Comparison of ENCODE assay signal across 22 mouse cellular contexts in the genomic region with DNA sequence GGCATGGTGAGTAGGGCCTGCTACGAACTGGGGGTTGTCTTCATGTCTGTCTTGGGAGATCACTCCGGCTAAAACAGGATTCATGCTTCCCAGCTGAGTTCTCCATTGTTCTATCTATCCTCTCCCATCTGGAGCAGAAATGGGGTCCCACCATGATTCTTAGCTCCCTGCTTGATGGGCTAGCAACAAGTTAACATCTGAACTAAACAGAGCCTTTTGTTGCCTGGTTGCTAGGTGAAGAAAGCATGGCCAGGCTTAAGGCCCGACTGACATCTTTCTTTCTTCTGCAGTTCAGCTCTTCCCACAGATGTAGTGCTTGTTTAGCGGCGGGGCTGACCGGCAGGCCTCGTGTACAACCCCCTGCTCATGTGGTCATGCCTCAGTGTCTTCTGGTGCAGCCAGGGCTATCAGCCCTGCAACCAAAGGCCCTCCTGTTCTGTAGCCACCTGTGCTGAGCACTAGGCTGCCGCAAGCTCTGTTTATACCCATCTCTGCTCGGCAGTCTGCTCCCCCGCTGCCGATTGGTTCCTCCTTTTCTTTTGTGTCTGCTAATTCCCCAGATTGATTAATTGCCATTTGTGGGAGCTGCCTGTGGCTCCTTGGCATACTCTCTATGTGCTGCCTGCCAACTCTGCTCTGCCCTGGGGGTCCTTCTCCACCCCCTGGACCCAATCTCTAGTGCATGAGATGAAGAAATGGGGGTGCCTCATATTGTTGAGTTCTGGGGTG. TPM values are rescaled to one million over a fixed set of nuclear protein-coding genes. Genes with fewer than 3 reads are reported as not detected.
A peak's percentile ranks its signal among the peaks of the same experiment; 100 is the strongest.
DNase-seq lines count a peak whose midpoint lies in the region; ATAC-seq lines count a peak whose summit lies in the region.
"Had no signal": no experiment of that assay in that cellular context is flagged by ENCODE, and none has a peak within 500 bp of the region (broad histone marks: within the 10 kb centered on the region; RNA-seq: fewer than 3 reads in every experiment).

No protein-coding gene starts in this region.

- 0 out of 2 replicates have a peak, but pooled peaks cover 2% of the 10 kb centered on the region for H3K4me1 ChIP-seq in neural tube, embryonic 11.5 days (ENCODE audit: control insufficient read depth, insufficient read depth, low read length)
- peaks cover 5% of the 10 kb centered on the region; the same call in 1 of the 2 replicates for H3K4me1 ChIP-seq in hindbrain, embryonic 14.5 days (replicated peaks; ENCODE audit: control insufficient read depth, insufficient read depth, low read length)
- peaks cover 3% of the 10 kb centered on the region; the same call in 1 of the 2 replicates for H3K4me1 ChIP-seq in midbrain, embryonic 15.5 days
- H3K4me1 ChIP-seq: liver, embryonic 13.5 days; megakaryocyte, embryonic 14.5 days had no signal

- H3K4me2 ChIP-seq in neural tube, embryonic 11.5 days (ENCODE audit: low read depth): no peak overlapping the region
- no peak overlapping the region for H3K4me2 ChIP-seq in hindbrain, embryonic 14.5 days (replicated peaks)
- no peak overlapping the region for H3K4me2 ChIP-seq in midbrain, embryonic 15.5 days
- H3K4me2 ChIP-seq: heart, embryonic 11.5 days; liver, embryonic 13.5 days had no signal

- peak; percentile 46 for DNase-seq in neural tube, embryonic 11.5 days (ENCODE audit: low spot score)
- no peak for DNase-seq in neural tube, embryonic 10.5 days (ENCODE audit: extremely low spot score, low spot score)
- peak; percentile 45 for DNase-seq in hindbrain, embryonic 14.5 days (ENCODE audit: low spot score)
- no peak for DNase-seq in ovary, adult 18-20 months (ENCODE audit: low spot score)
- DNase-seq in gastrocnemius, postnatal 10 days: no peak
- DNase-seq in lung, postnatal 10 days: no peak
- DNase-seq: adrenal gland, postnatal 36 days; cerebellum, adult 9-11 months; kidney, adult 11 months; liver, embryonic 13.5 days; right cerebral cortex, adult 18-20 months; thymus, postnatal 14 days had no signal

- no peak overlapping the region for H3K9ac ChIP-seq in neural tube, embryonic 11.5 days (ENCODE audit: low read length)
- no peak overlapping the region for H3K9ac ChIP-seq in hindbrain, embryonic 14.5 days
- no peak overlapping the region for H3K9ac ChIP-seq in midbrain, embryonic 15.5 days
- H3K9ac ChIP-seq: liver, embryonic 13.5 days had no signal

- H3K9me3 ChIP-seq in neural tube, embryonic 11.5 days (ENCODE audit: control insufficient read depth, low read length): no peaks in the 10 kb centered on the region
- H3K9me3 ChIP-seq in hindbrain, embryonic 14.5 days (ENCODE audit: control insufficient read depth, low read length): no peaks in the 10 kb centered on the region
- no peaks in the 10 kb centered on the region for H3K9me3 ChIP-seq in midbrain, embryonic 15.5 days
- H3K9me3 ChIP-seq: liver, embryonic 13.5 days; megakaryocyte, embryonic 14.5 days had no signal

- peak overlapping the region; percentile 37; the same call in 1 of the 2 replicates for H3K27ac ChIP-seq in neural tube, embryonic 11.5 days (ENCODE audit: low read depth, low read length)
- H3K27ac ChIP-seq in hindbrain, embryonic 14.5 days: peak overlapping the region; percentile 39
- H3K27ac ChIP-seq in midbrain, embryonic 15.5 days: no peak overlapping the region
- H3K27ac ChIP-seq: liver, embryonic 13.5 days had no signal

- 46% methylated on average over 11 of the region's 11 CpGs for WGBS in neural tube, embryonic 11.5 days
- WGBS in hindbrain, embryonic 14.5 days: 19% methylated on average over 11 of the region's 11 CpGs
- 28% methylated on average over 11 of the region's 11 CpGs for WGBS in midbrain, embryonic 15.5 days

- ATAC-seq in neural tube, embryonic 11.5 days (ENCODE audit: insufficient read depth, low FRiP score, low TSS enrichment): peak; percentile 67
- ATAC-seq in hindbrain, embryonic 14.5 days (ENCODE audit: low FRiP score): peak; percentile 67; the same call in 1 of the 2 replicates
- ATAC-seq in midbrain, embryonic 15.5 days (replicated peaks): peak; percentile 63

- no peak overlapping the region for H3K4me3 ChIP-seq in neural tube, embryonic 11.5 days (ENCODE audit: low read depth, low read length)
- no peak overlapping the region for H3K4me3 ChIP-seq in hindbrain, embryonic 14.5 days (replicated peaks; ENCODE audit: low read length)
- H3K4me3 ChIP-seq in midbrain, embryonic 15.5 days: no peak overlapping the region
- H3K4me3 ChIP-seq: liver, embryonic 13.5 days; megakaryocyte, embryonic 14.5 days had no signal

- H3K36me3 ChIP-seq in neural tube, embryonic 11.5 days (ENCODE audit: control insufficient read depth, insufficient read depth, low read length): peaks cover 2% of the 10 kb centered on the region; the same call in 1 of the 2 replicates
- H3K36me3 ChIP-seq in hindbrain, embryonic 14.5 days (replicated peaks; ENCODE audit: control insufficient read depth, insufficient read depth): peaks cover 46% of the 10 kb centered on the region
- H3K36me3 ChIP-seq in midbrain, embryonic 15.5 days (replicated peaks): peaks cover 23% of the 10 kb centered on the region; the same call in 1 of the 2 replicates
- H3K36me3 ChIP-seq: liver, embryonic 13.5 days had no signal

- H3K27me3 ChIP-seq in neural tube, embryonic 11.5 days (ENCODE audit: control insufficient read depth, insufficient read depth, low read length): no peaks in the 10 kb centered on the region
- H3K27me3 ChIP-seq in hindbrain, embryonic 14.5 days (ENCODE audit: control insufficient read depth, insufficient read depth, low read length): no peaks in the 10 kb centered on the region
- H3K27me3 ChIP-seq in midbrain, embryonic 15.5 days (replicated peaks): no peaks in the 10 kb centered on the region
- H3K27me3 ChIP-seq: liver, embryonic 13.5 days; megakaryocyte, embryonic 14.5 days had no signal

RNA-seq across cellular contexts. Expression of gene Igsf9b, which starts 47.7 kb away (rescaled TPM):
- polyA plus RNA-seq in neural tube, embryonic 11.5 days (2014; fragmentation: Nextera tagmentation; extraction: Ambion mirVana): 6.1 and 7.4 TPM in 2 replicates
- 17.1 and 20.6 TPM in 2 replicates for polyA plus RNA-seq in hindbrain, embryonic 14.5 days (2014; fragmentation: Nextera tagmentation; extraction: Ambion mirVana)
- polyA plus RNA-seq in midbrain, embryonic 15.5 days (2015; fragmentation: Nextera tagmentation; extraction: Ambion mirVana): 22.7 and 23.1 TPM in 2 replicates
- total RNA-seq in gastrocnemius, postnatal 10 days (2021): 1 to 10 TPM; 4.6 to 7.4 TPM

RNA-seq across cellular contexts. Expression of gene Spata19, which starts 49.9 kb away (rescaled TPM):
- not detected in 2 replicates for polyA plus RNA-seq in neural tube, embryonic 11.5 days (2014; fragmentation: Nextera tagmentation; extraction: Ambion mirVana)
- polyA plus RNA-seq in hindbrain, embryonic 14.5 days (2014; fragmentation: Nextera tagmentation; extraction: Ambion mirVana): 0.56 TPM in 1 of 2 replicates, not detected in the other
- 0.37 TPM in 1 of 2 replicates, not detected in the other for polyA plus RNA-seq in midbrain, embryonic 15.5 days (2015; fragmentation: Nextera tagmentation; extraction: Ambion mirVana)
- total RNA-seq in gastrocnemius, postnatal 10 days (2021): not detected
- total RNA-seq: adrenal gland, postnatal 36 days; gastrocnemius, adult 18-20 months; heart, postnatal 25 days; neutrophil, adult 5-6 weeks had no signal
- polyA plus RNA-seq: embryonic facial prominence, embryonic 11.5 days; heart, embryonic 11.5 days; limb, embryonic 11.5 days; liver, embryonic 13.5 days; lung, embryonic 16.5 days; stomach, embryonic 14.5 days had no signal

Comparison
In these comparisons a context has a peak if more than half of its experiments do, and no peak if none do; other contexts are left out.
1. DNase-seq: peak in neural tube, embryonic 11.5 days (single experiment) and hindbrain, embryonic 14.5 days (single experiment); none in neural tube, embryonic 10.5 days (single experiment), ovary, adult 18-20 months (single experiment), gastrocnemius, postnatal 10 days (single experiment) and lung, postnatal 10 days (single experiment).
2. Peak in every context shown above with its lines, with median percentiles within 50 percentile points of each other: ATAC-seq.